Mouse (Mus musculus) right cerebral cortex, postnatal 25 days (tissue): ENCODE results near the gene Mrgpre.

ENCODE experiments used
- DNase-seq: peaks from one replicate; pipeline ENCODE4 v3.0.0; 2022

The Mrgpre gene

GRCm38 (mm10) chr7:143733746-143734145 is 50.6 kb downstream of the Mrgpre start:
- peak; percentile 30 for DNase-seq

GRCm38 (mm10) chr7:143729886-143730285 is 54.4 kb downstream of the Mrgpre start:
- DNase-seq, result no peak
